Mouse (Mus musculus): ENCODE measurements around the gene U2af1l4.

The U2af1l4 gene

GRCm38 (mm10) chr7:30563117-30563905 is at the start of gene U2af1l4, which contains the start of the genes Gm49396 and Psenen:
U2af1l4 (plus strand) TSS chr7:30563301.
Gm49396 (plus strand) TSS chr7:30563344.
Psenen (minus strand) TSS chr7:30563627.
- peak; percentile 97 for DNase-seq (ENCODE audit: low read depth, low spot score)

GRCm38 (mm10) chr7:30515003-30515760 is 47.9 kb upstream of the U2af1l4 start:
- no peak for DNase-seq (ENCODE audit: low read depth, low spot score)

- peak; percentile 17 for DNase-seq (ENCODE audit: low read depth, low spot score)
Measured at GRCm38 (mm10) chr7:30518325-30518724, 44.8 kb upstream of the U2af1l4 start.

- DNase-seq (ENCODE audit: low read depth, low spot score) = no peak
Measured at GRCm38 (mm10) chr7:30520396-30520795, 42.7 kb upstream of the U2af1l4 start.

- DNase-seq (ENCODE audit: low read depth, low spot score) = no peak
Measured at GRCm38 (mm10) chr7:30520856-30521255, 42.2 kb upstream of the U2af1l4 start.

GRCm38 (mm10) chr7:30522871-30523270 is 40.2 kb upstream of the U2af1l4 start:
- DNase-seq (ENCODE audit: low read depth, low spot score) = no peak

GRCm38 (mm10) chr7:30524487-30524886 is 38.6 kb upstream of the U2af1l4 start:
- no peak for DNase-seq (ENCODE audit: low read depth, low spot score)

- no peak for DNase-seq (ENCODE audit: low read depth, low spot score)
Measured at GRCm38 (mm10) chr7:30525954-30526353, 37.1 kb upstream of the U2af1l4 start.

GRCm38 (mm10) chr7:30526399-30526798 is 36.7 kb upstream of the U2af1l4 start:
- no peak for DNase-seq (ENCODE audit: low read depth, low spot score)

- DNase-seq (ENCODE audit: low read depth, low spot score) = no peak
Measured at GRCm38 (mm10) chr7:30526981-30527380, 36.1 kb upstream of the U2af1l4 start.

- no peak for DNase-seq (ENCODE audit: low read depth, low spot score)
Measured at GRCm38 (mm10) chr7:30531291-30531815, 31.7 kb upstream of the U2af1l4 start.

GRCm38 (mm10) chr7:30532931-30533330 is 30.2 kb upstream of the U2af1l4 start:
- no peak for DNase-seq (ENCODE audit: low read depth, low spot score)

GRCm38 (mm10) chr7:30533941-30534632 is 29.0 kb upstream of the U2af1l4 start:
- DNase-seq (ENCODE audit: low read depth, low spot score) = no peak

GRCm38 (mm10) chr7:30534633-30535577 is 28.2 kb upstream of the U2af1l4 start, which contains the start of gene Arhgap33:
Arhgap33 (minus strand) TSS chr7:30535060.
- peak; percentile 99 for DNase-seq (ENCODE audit: low read depth, low spot score)

GRCm38 (mm10) chr7:30540572-30540971 is 22.5 kb upstream of the U2af1l4 start:
- no peak for DNase-seq (ENCODE audit: low read depth, low spot score)

- DNase-seq (ENCODE audit: low read depth, low spot score) = no peak
Measured at GRCm38 (mm10) chr7:30544327-30544726, 18.8 kb upstream of the U2af1l4 start.

- DNase-seq (ENCODE audit: low read depth, low spot score) = no peak
Measured at GRCm38 (mm10) chr7:30549880-30550279, 13.2 kb upstream of the U2af1l4 start.

- no peak for DNase-seq (ENCODE audit: low read depth, low spot score)
Measured at GRCm38 (mm10) chr7:30550603-30551002, 12.5 kb upstream of the U2af1l4 start.

- no peak for DNase-seq (ENCODE audit: low read depth, low spot score)
Measured at GRCm38 (mm10) chr7:30551445-30552101, 11.5 kb upstream of the U2af1l4 start.
